Mouse (Mus musculus): ENCODE results near the gene Rab14. TPM values are rescaled to one million over a fixed set of nuclear protein-coding genes. Genes with fewer than 3 reads are reported as not detected.

Rab14 gene
- 84.2 and 136 TPM in 2 replicates for polyA plus RNA-seq (2012; rRNA removed)

DNA sequence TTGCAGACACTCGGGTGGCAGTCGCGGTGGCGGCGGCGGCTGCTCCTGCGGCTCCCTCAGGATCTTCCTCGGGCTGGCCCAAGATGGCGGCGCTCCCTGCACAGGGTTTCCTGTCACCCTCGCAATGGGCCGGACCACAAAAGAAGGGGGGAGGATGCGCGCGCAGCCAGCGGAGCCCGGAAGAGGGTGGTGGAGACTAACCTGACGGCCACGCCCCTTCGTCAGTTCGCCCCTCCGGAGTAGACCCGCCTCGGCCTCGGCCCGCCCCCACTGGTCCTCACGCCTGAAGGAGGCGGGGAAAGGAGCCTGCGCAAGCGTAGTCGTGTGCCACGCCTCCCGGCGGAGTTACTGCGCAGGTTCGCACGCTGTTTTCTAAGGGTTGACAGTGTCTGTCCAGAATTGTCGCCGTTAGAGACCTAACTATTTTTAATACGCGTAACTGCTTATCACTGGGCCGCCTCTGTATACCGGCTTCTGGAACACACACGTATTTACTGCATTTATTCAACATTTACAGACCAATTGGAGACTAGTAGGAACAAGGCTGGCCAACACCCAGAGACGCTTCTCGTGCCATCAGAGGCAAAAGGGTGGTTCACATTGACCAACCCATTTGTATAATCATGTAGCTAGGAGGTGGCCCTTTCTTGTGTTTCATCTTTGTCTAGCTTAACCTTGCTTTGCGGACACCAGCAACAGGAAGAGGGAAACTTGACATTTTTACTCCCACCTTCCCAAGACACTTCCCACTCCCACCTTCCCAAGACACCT, at the start of gene Rab14:
Rab14 (minus strand) TSS at position 223 of the 771 bp plus-strand sequence.
- Histone ChIP-seq H3K27ac (ENCODE audit: control insufficient read depth, insufficient read depth, low read length) (peak within 1 kb of the TSS; percentile 56), H3K4me1 (replicated peaks; ENCODE audit: control insufficient read depth, insufficient read depth, low read length) (peaks cover 4% of the 10 kb centered on the region; the same call in 1 of the 2 replicates), H3K36me3 (ENCODE audit: control insufficient read depth, insufficient read depth, low read length) (no peaks in the 10 kb centered on the region), H3K4me3 (ENCODE audit: control insufficient read depth, insufficient read depth, low read length) (peak within 1 kb of the TSS; percentile 90), H3K27me3 (ENCODE audit: control insufficient read depth, insufficient read depth, low read length) (no peaks in the 10 kb centered on the region)
- DNase-seq: peak; percentile 99
- WGBS: under 1% methylated on average over 40 of the region's 47 CpGs
- TF ChIP-seq POLR2A (IDR thresholded peaks at IDR 0.05; ENCODE audit: control insufficient read depth, extremely low read depth, insufficient read depth, low read length, poor library complexity): peak; percentile 82
- no peak for TF ChIP-seq CTCF (IDR thresholded peaks at IDR 0.05; ENCODE audit: borderline replicate concordance, control insufficient read depth, extremely low read depth, insufficient read depth, low read length, poor library complexity)

- H3K27ac ChIP-seq (ENCODE audit: control insufficient read depth, insufficient read depth, low read length): no peak overlapping the region
- no peak for DNase-seq
- no peaks in the 10 kb centered on the region; the same call in 1 of the 2 replicates for H3K4me1 ChIP-seq (replicated peaks; ENCODE audit: control insufficient read depth, insufficient read depth, low read length)
- H3K36me3 ChIP-seq (ENCODE audit: control insufficient read depth, insufficient read depth, low read length): no peaks in the 10 kb centered on the region
- TF ChIP-seq POLR2A (IDR thresholded peaks at IDR 0.05; ENCODE audit: control insufficient read depth, extremely low read depth, insufficient read depth, low read length, poor library complexity) (no peak), CTCF (IDR thresholded peaks at IDR 0.05; ENCODE audit: borderline replicate concordance, control insufficient read depth, extremely low read depth, insufficient read depth, low read length, poor library complexity) (no peak)
- WGBS: 80% methylated on average over 5 of the region's 5 CpGs
- no peak overlapping the region for H3K4me3 ChIP-seq (ENCODE audit: control insufficient read depth, insufficient read depth, low read length)
- no peaks in the 10 kb centered on the region for H3K27me3 ChIP-seq (ENCODE audit: control insufficient read depth, insufficient read depth, low read length)
Observed at GRCm38 (mm10) chr2:35247763-35248162, 46.8 kb upstream of the Rab14 start.

GRCm38 (mm10) chr2:35244241-35244640, 43.3 kb upstream of the Rab14 start:
- 13% methylated on average over 3 of the region's 3 CpGs for WGBS
- DNase-seq: no peak
- H3K4me1 ChIP-seq (replicated peaks; ENCODE audit: control insufficient read depth, insufficient read depth, low read length): peaks cover 10% of the 10 kb centered on the region

GRCm38 (mm10) chr2:35235021-35235420, 34.1 kb upstream of the Rab14 start:
- TF ChIP-seq POLR2A (IDR thresholded peaks at IDR 0.05; ENCODE audit: control insufficient read depth, extremely low read depth, insufficient read depth, low read length, poor library complexity) (no peak), CTCF (IDR thresholded peaks at IDR 0.05; ENCODE audit: borderline replicate concordance, control insufficient read depth, extremely low read depth, insufficient read depth, low read length, poor library complexity) (no peak)
- DNase-seq: no peak
- H3K4me1 ChIP-seq (replicated peaks; ENCODE audit: control insufficient read depth, insufficient read depth, low read length): peaks cover 17% of the 10 kb centered on the region
- no peak overlapping the region for H3K27ac ChIP-seq (ENCODE audit: control insufficient read depth, insufficient read depth, low read length)
- WGBS: 96% methylated on average over 6 of the region's 6 CpGs
- H3K4me3 ChIP-seq (ENCODE audit: control insufficient read depth, insufficient read depth, low read length): no peak overlapping the region
- no peaks in the 10 kb centered on the region for H3K27me3 ChIP-seq (ENCODE audit: control insufficient read depth, insufficient read depth, low read length)
- H3K36me3 ChIP-seq (ENCODE audit: control insufficient read depth, insufficient read depth, low read length): no peaks in the 10 kb centered on the region

More at GRCm38 (mm10) chr2:35244241-35244640, 43.3 kb upstream of the Rab14 start:
- no peak overlapping the region for H3K27ac ChIP-seq (ENCODE audit: control insufficient read depth, insufficient read depth, low read length)
- H3K36me3 ChIP-seq (ENCODE audit: control insufficient read depth, insufficient read depth, low read length): no peaks in the 10 kb centered on the region
- no peak for TF ChIP-seq CTCF (IDR thresholded peaks at IDR 0.05; ENCODE audit: borderline replicate concordance, control insufficient read depth, extremely low read depth, insufficient read depth, low read length, poor library complexity)
- TF ChIP-seq POLR2A (IDR thresholded peaks at IDR 0.05; ENCODE audit: control insufficient read depth, extremely low read depth, insufficient read depth, low read length, poor library complexity): no peak
- no peak overlapping the region for H3K4me3 ChIP-seq (ENCODE audit: control insufficient read depth, insufficient read depth, low read length)
- H3K27me3 ChIP-seq (ENCODE audit: control insufficient read depth, insufficient read depth, low read length): no peaks in the 10 kb centered on the region

DNA sequence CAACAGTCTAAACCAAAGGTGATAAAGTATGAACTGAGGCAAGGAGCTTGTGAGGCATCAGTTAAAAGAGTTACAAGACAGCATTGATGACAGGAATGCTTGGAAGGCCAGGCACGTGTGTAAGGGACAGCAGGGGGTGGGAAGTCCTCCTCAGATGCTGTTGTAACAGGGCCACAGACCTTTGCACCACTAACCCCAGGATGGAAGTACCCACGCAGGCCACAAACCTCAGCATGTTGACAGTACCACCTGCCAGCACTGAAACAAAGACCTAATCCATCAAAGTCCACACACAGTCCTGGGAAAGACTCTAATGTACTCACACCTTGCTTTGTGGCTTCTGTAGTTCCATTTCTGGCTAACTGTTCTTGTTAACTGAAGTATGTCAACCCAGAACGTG, 33.0 kb upstream of the Rab14 start:
- WGBS: 16% methylated on average over 3 of the region's 3 CpGs
- TF ChIP-seq CTCF (IDR thresholded peaks at IDR 0.05; ENCODE audit: borderline replicate concordance, control insufficient read depth, extremely low read depth, insufficient read depth, low read length, poor library complexity) (no peak), POLR2A (IDR thresholded peaks at IDR 0.05; ENCODE audit: control insufficient read depth, extremely low read depth, insufficient read depth, low read length, poor library complexity) (no peak)
- DNase-seq: no peak
- no peak overlapping the region for H3K4me3 ChIP-seq (ENCODE audit: control insufficient read depth, insufficient read depth, low read length)
- H3K36me3 ChIP-seq (ENCODE audit: control insufficient read depth, insufficient read depth, low read length): no peaks in the 10 kb centered on the region
- H3K27ac ChIP-seq (ENCODE audit: control insufficient read depth, insufficient read depth, low read length): no peak overlapping the region
- H3K4me1 ChIP-seq (replicated peaks; ENCODE audit: control insufficient read depth, insufficient read depth, low read length): peaks cover 13% of the 10 kb centered on the region
- H3K27me3 ChIP-seq (ENCODE audit: control insufficient read depth, insufficient read depth, low read length): no peaks in the 10 kb centered on the region

- Histone ChIP-seq H3K36me3 (ENCODE audit: control insufficient read depth, insufficient read depth, low read length) (no peaks in the 10 kb centered on the region), H3K27me3 (ENCODE audit: control insufficient read depth, insufficient read depth, low read length) (no peaks in the 10 kb centered on the region), H3K4me3 (ENCODE audit: control insufficient read depth, insufficient read depth, low read length) (peak overlapping the region; percentile 43), H3K4me1 (replicated peaks; ENCODE audit: control insufficient read depth, insufficient read depth, low read length) (peaks cover 13% of the 10 kb centered on the region), H3K27ac (ENCODE audit: control insufficient read depth, insufficient read depth, low read length) (peak overlapping the region; percentile 56; the same call in 1 of the 2 replicates)
- peak; percentile 46 for DNase-seq
- TF ChIP-seq CTCF (IDR thresholded peaks at IDR 0.05; ENCODE audit: borderline replicate concordance, control insufficient read depth, extremely low read depth, insufficient read depth, low read length, poor library complexity) (no peak), POLR2A (IDR thresholded peaks at IDR 0.05; ENCODE audit: control insufficient read depth, extremely low read depth, insufficient read depth, low read length, poor library complexity) (no peak)
- 28% methylated on average over 17 of the region's 17 CpGs for WGBS
Observed at GRCm38 (mm10) chr2:35232595-35233445, 31.9 kb upstream of the Rab14 start.

Data from thymus, adult 2 months (tissue).